ENCODE assay signal across 16 mouse cellular contexts in genomic region chr19:43306756-43307155, GRCm38 (mm10).
DNase-seq lines count a peak whose midpoint lies in the region; ATAC-seq and TF ChIP-seq lines count a peak whose summit lies in the region.
"Had no signal": no experiment of that assay in that cellular context is flagged by ENCODE, and none has a peak within 500 bp of the region (broad histone marks: within the 10 kb centered on the region; RNA-seq: fewer than 3 reads in every experiment).

No protein-coding gene starts in this region.

- no peaks in the 10 kb centered on the region for H3K27me3 ChIP-seq in hindbrain, embryonic 11.5 days (ENCODE audit: control insufficient read depth, insufficient read depth, low read length)
- no peaks in the 10 kb centered on the region for H3K27me3 ChIP-seq in hindbrain, embryonic 16.5 days (replicated peaks; ENCODE audit: control insufficient read depth, insufficient read depth, low read length)
- H3K27me3 ChIP-seq in CH12.LX (replicated peaks) = no peaks in the 10 kb centered on the region
- H3K27me3 ChIP-seq: limb, embryonic 12.5 days; neural tube, embryonic 15.5 days had no signal

- ATAC-seq in hindbrain, embryonic 11.5 days (ENCODE audit: low FRiP score) = no peak
- no peak for ATAC-seq in hindbrain, embryonic 16.5 days
- ATAC-seq: hindbrain, postnatal 0 days had no signal

- peak; percentile 9 to 60; a peak in 2 of 4 replicates for TF ChIP-seq CTCF in CH12.LX (conservative IDR thresholded peaks at IDR 0.05 in 1 of 2, IDR thresholded peaks at IDR 0.05 in 1 of 2; ENCODE audit: low read depth in 2 of 2, low read length in 2 of 2)

- no peak overlapping the region for H3K4me2 ChIP-seq in hindbrain, embryonic 11.5 days (replicated peaks; ENCODE audit: low read depth, low read length)
- no peak overlapping the region for H3K4me2 ChIP-seq in hindbrain, embryonic 16.5 days (ENCODE audit: low read length)
- H3K4me2 ChIP-seq in CH12.LX (ENCODE audit: insufficient read depth, low read depth, poor library complexity, severe bottlenecking) = no peak overlapping the region
- H3K4me2 ChIP-seq: limb, embryonic 12.5 days; neural tube, embryonic 15.5 days had no signal

- no peak overlapping the region for H3K27ac ChIP-seq in hindbrain, embryonic 11.5 days (ENCODE audit: low read depth, low read length)
- no peak overlapping the region for H3K27ac ChIP-seq in hindbrain, embryonic 16.5 days (ENCODE audit: low read depth, low read length)
- H3K27ac ChIP-seq in CH12.LX (ENCODE audit: insufficient read depth, low read depth) = no peak overlapping the region
- H3K27ac ChIP-seq: hindbrain, postnatal 0 days; limb, embryonic 12.5 days; neural tube, embryonic 15.5 days had no signal

- TF ChIP-seq EP300 in CH12.LX (IDR thresholded peaks at IDR 0.05; ENCODE audit: low read length) = no peak

- H3K36me3 ChIP-seq in hindbrain, embryonic 11.5 days (ENCODE audit: control insufficient read depth, insufficient read depth, low read length) = no peaks in the 10 kb centered on the region
- no peaks in the 10 kb centered on the region for H3K36me3 ChIP-seq in hindbrain, embryonic 16.5 days (ENCODE audit: control insufficient read depth, insufficient read depth, low read length)
- H3K36me3 ChIP-seq in CH12.LX (replicated peaks in 1 of 2; ENCODE audit: control insufficient read depth in 1 of 2, insufficient read depth in 1 of 2, low read length in 1 of 2) = no peaks in the 10 kb centered on the region
- H3K36me3 ChIP-seq: G1E; limb, embryonic 12.5 days; neural tube, embryonic 15.5 days had no signal

- no peaks in the 10 kb centered on the region for H3K9me3 ChIP-seq in hindbrain, embryonic 11.5 days (ENCODE audit: control insufficient read depth, low read length)
- H3K9me3 ChIP-seq in hindbrain, embryonic 16.5 days (ENCODE audit: control insufficient read depth, low read length) = 0 out of 2 replicates have a peak, but pooled peaks cover 2% of the 10 kb centered on the region
- no peaks in the 10 kb centered on the region for H3K9me3 ChIP-seq in CH12.LX (replicated peaks; ENCODE audit: low read length)
- H3K9me3 ChIP-seq: G1E; neural tube, embryonic 15.5 days had no signal

- no peaks in the 10 kb centered on the region for H3K4me1 ChIP-seq in hindbrain, embryonic 11.5 days (replicated peaks; ENCODE audit: control insufficient read depth, insufficient read depth, low read length)
- H3K4me1 ChIP-seq in hindbrain, embryonic 16.5 days (ENCODE audit: control insufficient read depth, insufficient read depth, low read depth, low read length) = no peaks in the 10 kb centered on the region
- H3K4me1 ChIP-seq in CH12.LX (ENCODE audit: control insufficient read depth in 1 of 2, insufficient read depth in 2 of 2) = no peaks in the 10 kb centered on the region
- H3K4me1 ChIP-seq: limb, embryonic 12.5 days; neural tube, embryonic 15.5 days had no signal

- dilution Hi-C loops in CH12.LX (cut with MboI; ENCODE audit: extremely low pct_ligation_motif_present, extremely low pct_unique_long_range_greater_than_20kb, low sequenced_read_pairs) = no loop called here

- no peak overlapping the region for H3K9ac ChIP-seq in hindbrain, embryonic 11.5 days (ENCODE audit: low read depth, low read length)
- H3K9ac ChIP-seq in hindbrain, embryonic 16.5 days (ENCODE audit: low read depth, low read length) = no peak overlapping the region
- H3K9ac ChIP-seq in CH12.LX (ENCODE audit: insufficient read depth, low read depth) = no peak overlapping the region
- H3K9ac ChIP-seq: limb, embryonic 12.5 days; neural tube, embryonic 15.5 days had no signal

- no peak overlapping the region for H3K4me3 ChIP-seq in hindbrain, embryonic 11.5 days (ENCODE audit: low read depth, low read length)
- H3K4me3 ChIP-seq in hindbrain, embryonic 16.5 days (ENCODE audit: low read length) = no peak overlapping the region
- H3K4me3 ChIP-seq in CH12.LX (replicated peaks in 1 of 3; ENCODE audit: low read depth in 2 of 3, low read length in 2 of 3, poor library complexity in 1 of 3) = no peak overlapping the region
- H3K4me3 ChIP-seq: limb, embryonic 12.5 days; neural tube, embryonic 15.5 days had no signal

- in situ Hi-C loops in CH12.LX (cut with MboI; ENCODE audit: low pct_ligation_motif_present, low pct_unique_long_range_greater_than_20kb, low sequenced_read_pairs) = loop anchor here (25.0 kb wide), 1 partner anchor 269 kb away; no protein-coding TSS in a partner anchor

- no peak for TF ChIP-seq POLR2A in CH12.LX (IDR thresholded peaks at IDR 0.05; ENCODE audit: low read depth, low read length)

- no peaks in the 10 kb centered on the region for H3K79me2 ChIP-seq in CH12.LX (replicated peaks; ENCODE audit: control insufficient read depth, extremely low read depth, insufficient read depth, poor library complexity, severe bottlenecking)

- peak; percentile 5 for DNase-seq in hindbrain, embryonic 11.5 days (ENCODE audit: low spot score)
- DNase-seq in 3T3-L1 (ENCODE audit: low read depth, low spot score) = peak; percentile 38
- DNase-seq in CH12.LX (ENCODE audit: extremely low read depth) = peak; percentile 25
- DNase-seq in embryo, embryonic 11 days = peak; percentile 11
- DNase-seq in cerebellum, adult 8-10 months = no peak
- no peak for DNase-seq in spleen, postnatal 4 days (ENCODE audit: low spot score in 2 of 2)
- DNase-seq: adrenal gland, adult 8-10 months; cerebellum, postnatal 36 days; kidney, postnatal 25 days; right cerebral cortex, postnatal 14 days; thymus, postnatal 36 days had no signal

- TF ChIP-seq RAD21 in CH12.LX (IDR thresholded peaks at IDR 0.05; ENCODE audit: low read depth, low read length) = peak; percentile 54

TF ChIP-seq in CH12.LX, 34 proteins besides CTCF, POLR2A, EP300 and RAD21:
- TF ChIP-seq MYC (IDR thresholded peaks at IDR 0.05; ENCODE audit: low read depth, low read length) (no peak), UBTF (IDR thresholded peaks at IDR 0.05; ENCODE audit: low read depth, low read length) (no peak), SMC3 (IDR thresholded peaks at IDR 0.05; ENCODE audit: low read depth, low read length) (peak; percentile 46), CHD2 (IDR thresholded peaks at IDR 0.05; ENCODE audit: low read length) (no peak), USF1 (IDR thresholded peaks at IDR 0.05; ENCODE audit: low read depth, low read length) (no peak), USF2 (conservative IDR thresholded peaks at IDR 0.05; ENCODE audit: low read depth, low read length) (no peak), PAX5 (IDR thresholded peaks at IDR 0.05; ENCODE audit: low read length) (no peak), KAT2A (IDR thresholded peaks at IDR 0.05; ENCODE audit: insufficient replicate concordance, low read length) (no peak)

Comparison
In these comparisons a context has a peak if more than half of its experiments do, and no peak if none do; other contexts are left out.
1. DNase-seq: peak in hindbrain, embryonic 11.5 days (single experiment), 3T3-L1 (single experiment), CH12.LX (single experiment) and embryo, embryonic 11 days (single experiment); none in cerebellum, adult 8-10 months (single experiment) and spleen, postnatal 4 days (0 of 2).